Mouse (Mus musculus) stomach, adult 2 months (tissue): ENCODE measurements around the gene Cdk9. TPM values are rescaled to one million over a fixed set of nuclear protein-coding genes. Genes with fewer than 3 reads are reported as not detected.

ENCODE experiments used
- polyA plus RNA-seq: library from polyadenylated mRNA; depleted of rRNA; stranded (reverse); fragments of >200 nt; gene quantifications from 2 replicates; pipeline ENCODE4 v1.2.3, GENCODE M21; 2012; rRNA removed

Gene Cdk9
- polyA plus RNA-seq = 42.2 and 43.4 TPM in 2 replicates

DNA sequence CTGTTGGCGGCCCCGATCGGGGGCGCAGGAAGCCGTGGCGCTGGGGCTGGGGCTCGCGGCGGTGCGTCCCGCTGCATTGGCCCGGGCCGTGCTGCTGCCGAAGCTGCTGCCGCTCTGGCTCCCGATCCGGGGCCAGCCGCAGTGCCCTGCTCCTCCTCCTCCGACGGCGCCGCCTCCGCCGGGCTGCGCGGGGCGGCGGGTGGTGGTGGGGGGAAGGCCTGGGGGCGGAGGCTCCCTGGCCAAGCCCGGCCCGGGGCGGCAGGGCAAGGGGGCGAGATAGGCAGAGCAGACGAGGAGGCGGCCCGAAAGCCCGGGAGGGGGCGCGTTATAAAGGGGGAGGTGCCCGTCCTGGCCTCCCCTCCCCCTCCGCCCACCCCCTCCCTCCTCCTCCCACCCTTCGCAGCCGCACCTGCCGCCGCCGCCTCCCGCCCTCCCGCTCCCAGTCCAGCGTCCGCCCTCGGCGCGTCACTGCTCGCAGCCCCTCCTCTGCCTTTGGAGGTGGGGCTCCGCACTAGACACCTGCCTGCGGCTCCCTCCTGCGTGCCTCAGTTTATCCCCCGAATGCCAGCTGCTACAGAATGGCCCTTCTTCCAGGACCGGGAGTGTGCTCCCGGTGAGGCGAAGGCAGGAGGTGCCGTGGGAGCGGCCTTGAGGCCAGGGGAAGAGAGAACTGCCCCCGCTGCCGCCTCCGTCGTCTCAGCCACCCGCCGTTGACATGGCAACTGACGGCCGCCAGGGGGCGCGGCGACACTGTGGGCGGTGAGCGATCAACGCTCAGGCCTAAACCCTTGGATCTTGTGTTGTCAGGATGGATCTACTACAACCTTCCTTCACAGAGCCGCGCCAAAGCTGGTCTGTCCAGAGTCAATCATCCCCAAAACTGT lies at the start of gene Cdk9:
Gene Cdk9 (minus strand): TSS at position 143 of the 884 bp plus-strand sequence.

GRCm38 (mm10) chr2:32757056-32757845 lies 44.4 kb upstream of the Cdk9 start, which contains the start of gene Tor2a:
Tor2a (plus strand) TSS chr2:32757234.

GRCm38 (mm10) chr2:32740916-32741272 lies 28.0 kb upstream of the Cdk9 start, which contains the start of gene 6330409D20Rik:
6330409D20Rik (minus strand) TSS chr2:32741016.

GRCm38 (mm10) chr2:32720681-32721229 lies 7.9 kb upstream of the Cdk9 start, which contains the start of gene Sh2d3c:
Sh2d3c (plus strand) TSS chr2:32721055.

GRCm38 (mm10) chr2:32704021-32704421 lies 8.9 kb downstream of the Cdk9 start, which contains the start of gene Fpgs:
Fpgs (minus strand) TSS chr2:32704145.

Other genes with a start within 250 kb of the Cdk9 start
- gene Fam102a, start 177.7 kb downstream of the Cdk9 start, polyA plus RNA-seq = 43.7 and 54.8 TPM in 2 replicates
- gene Dpm2, start 142.2 kb downstream of the Cdk9 start, polyA plus RNA-seq = 86.8 and 96.2 TPM in 2 replicates
- gene Pip5kl1, start 138.3 kb downstream of the Cdk9 start, polyA plus RNA-seq = 0.16 and 0.27 TPM in 2 replicates
- gene 9430097D07Rik, start 137.4 kb downstream of the Cdk9 start, polyA plus RNA-seq = not detected in 2 replicates
- 5.9 and 7.3 TPM in 2 replicates for gene St6galnac4, start 126.0 kb downstream of the Cdk9 start, polyA plus RNA-seq
- 11.4 and 25.4 TPM in 2 replicates for gene St6galnac6, start 113.4 kb downstream of the Cdk9 start, polyA plus RNA-seq
- 29.4 and 34.1 TPM in 2 replicates for gene Ak1, start 91.3 kb downstream of the Cdk9 start, polyA plus RNA-seq
- gene Eng, start 66.5 kb downstream of the Cdk9 start, polyA plus RNA-seq = 54.6 and 61.2 TPM in 2 replicates
- gene Fpgs, start 8.9 kb downstream of the Cdk9 start, polyA plus RNA-seq = 50.8 and 58.7 TPM in 2 replicates
- gene Sh2d3c, start 8.0 kb upstream of the Cdk9 start, polyA plus RNA-seq = 7.9 and 8.4 TPM in 2 replicates
- gene 6330409D20Rik, start 27.9 kb upstream of the Cdk9 start, polyA plus RNA-seq = 0.15 TPM in 1 of 2 replicates, not detected in the other
- gene Tor2a, start 44.2 kb upstream of the Cdk9 start, polyA plus RNA-seq = 45.8 and 55.4 TPM in 2 replicates
- gene Ttc16, start 62.6 kb upstream of the Cdk9 start, polyA plus RNA-seq = 0.16 and 0.66 TPM in 2 replicates
- gene Ptrh1, start 62.7 kb upstream of the Cdk9 start, polyA plus RNA-seq = 15.0 and 18.2 TPM in 2 replicates
- not detected in 2 replicates for gene Cfap157, start 71.4 kb upstream of the Cdk9 start, polyA plus RNA-seq
- gene Stxbp1, start 134.2 kb upstream of the Cdk9 start, polyA plus RNA-seq = 2.1 and 2.5 TPM in 2 replicates
- 59.8 and 60.1 TPM in 2 replicates for gene Fam129b, start 163.0 kb upstream of the Cdk9 start, polyA plus RNA-seq
- gene Rpl12, start 248.5 kb upstream of the Cdk9 start, polyA plus RNA-seq = 111 and 134 TPM in 2 replicates
- 7.1 and 8.3 TPM in 2 replicates for gene Lrsam1, start 248.5 kb upstream of the Cdk9 start, polyA plus RNA-seq